Mouse (Mus musculus) liver, embryonic 15.5 days (tissue): ENCODE data around the gene Lgalsl. TPM values are rescaled to one million over a fixed set of nuclear protein-coding genes. Genes with fewer than 3 reads are reported as not detected.
A peak's percentile ranks its signal among the peaks of the same experiment; 100 is the strongest.

Experiments used
- ATAC-seq: fragments of 200-750 bp; cut with Nextera tagmentation; 2 replicates; pipeline ENCODE4 v1.8.0; 2017; ENCODE audit warnings: moderate number of reproducible peaks, mild to moderate bottlenecking, moderate library complexity; ENCODE audit not compliant: insufficient read depth
- H3K27ac ChIP-seq: fragments of 300-500 bp; sonication (generic); replicated peaks from 2 replicates; pipeline ENCODE4 v1.5.1; 2015; ENCODE audit warnings: mild to moderate bottlenecking, inconsistent platforms
- H3K27me3 ChIP-seq: fragments of 300-500 bp; sonication (generic); 2 replicates; pipeline ENCODE4 v1.6.1; 2015; ENCODE audit warnings: mild to moderate bottlenecking, inconsistent platforms
- H3K36me3 ChIP-seq: fragments of 300-500 bp; sonication (generic); replicated peaks from 2 replicates; pipeline ENCODE4 v1.6.1; 2015; ENCODE audit warnings: moderate library complexity, mild to moderate bottlenecking, inconsistent platforms
- H3K4me1 ChIP-seq: fragments of 300-500 bp; sonication (generic); replicated peaks from 2 replicates; pipeline ENCODE4 v1.6.1; 2015; ENCODE audit warnings: inconsistent platforms
- H3K4me2 ChIP-seq: fragments of 300-500 bp; sonication (generic); 2 replicates; pipeline ENCODE4 v1.6.1; 2015; ENCODE audit warnings: moderate library complexity, mild to moderate bottlenecking, inconsistent platforms
- H3K4me3 ChIP-seq: fragments of 300-500 bp; sonication (generic); replicated peaks from 2 replicates; pipeline ENCODE4 v1.5.1; 2015; ENCODE audit warnings: mild to moderate bottlenecking, inconsistent platforms
- H3K9ac ChIP-seq: fragments of 300-500 bp; sonication (generic); 2 replicates; pipeline ENCODE4 v1.6.1; 2015; ENCODE audit warnings: moderate library complexity, mild to moderate bottlenecking, inconsistent platforms
- H3K9me3 ChIP-seq: fragments of 300-500 bp; sonication (generic); replicated peaks from 2 replicates; pipeline ENCODE4 v1.6.1; 2016; ENCODE audit warnings: inconsistent platforms
- WGBS: fragments of 180-500 bp; shearing (Covaris S2); methylation state at CpG from one replicate; pipeline ENCODE4 v1.1.7; 2015; ENCODE audit warnings: mixed read lengths; ENCODE audit not compliant: insufficient replicate concordance; 5-methylcytosine and 5-hydroxymethylcytosine counted together
- polyA plus RNA-seq: library from polyadenylated mRNA; unstranded; fragments of >200 nt; fragmentation: Nextera tagmentation; extraction: Ambion mirVana; gene quantifications from 2 replicates; pipeline ENCODE4 v1.2.1, GENCODE M21; 2015

The Lgalsl gene
- polyA plus RNA-seq, 1 experiment from 2014 or later, result 9.0 TPM

- ATAC-seq, result no peak
- H3K36me3 ChIP-seq, result no peaks in the 10 kb centered on the region
- H3K4me3 ChIP-seq, result no peak overlapping the region
- no peaks in the 10 kb centered on the region for H3K9me3 ChIP-seq
- H3K4me1 ChIP-seq, result peaks cover 14% of the 10 kb centered on the region
- H3K4me2 ChIP-seq, result no peak overlapping the region
- WGBS, result 53% methylated on average over 4 of the region's 4 CpGs
- H3K27me3 ChIP-seq, result no peaks in the 10 kb centered on the region
- no peak overlapping the region for H3K9ac ChIP-seq
- H3K27ac ChIP-seq, result no peak overlapping the region
These were observed 50.5 kb downstream of the Lgalsl start for GRCm38 (mm10) chr11:20780312-20780711.

GRCm38 (mm10) chr11:20778861-20779563 is 51.8 kb downstream of the Lgalsl start:
- Histone ChIP-seq H3K27me3 (no peaks in the 10 kb centered on the region), H3K4me3 (no peak overlapping the region), H3K4me1 (peaks cover 14% of the 10 kb centered on the region), H3K9me3 (no peaks in the 10 kb centered on the region), H3K4me2 (no peak overlapping the region), H3K9ac (no peak overlapping the region), H3K36me3 (no peaks in the 10 kb centered on the region), H3K27ac (no peak overlapping the region)
- ATAC-seq, result no peak
- WGBS, result 36% methylated on average over 3 of the region's 3 CpGs

- Histone ChIP-seq H3K36me3 (no peaks in the 10 kb centered on the region), H3K27me3 (no peaks in the 10 kb centered on the region), H3K4me1 (peaks cover 14% of the 10 kb centered on the region), H3K4me2 (no peak overlapping the region), H3K4me3 (no peak overlapping the region), H3K9ac (no peak overlapping the region), H3K27ac (no peak overlapping the region), H3K9me3 (no peaks in the 10 kb centered on the region)
- ATAC-seq, result 0 out of 2 replicates have a peak, but pooled peaks have one; percentile 12
- WGBS, result 5% methylated on average over 1 of the region's 1 CpGs
These were observed 52.6 kb downstream of the Lgalsl start for GRCm38 (mm10) chr11:20778298-20778697.

- H3K4me3 ChIP-seq, result no peak overlapping the region
- H3K4me1 ChIP-seq, result peaks cover 14% of the 10 kb centered on the region
- no peaks in the 10 kb centered on the region for H3K27me3 ChIP-seq
- no peaks in the 10 kb centered on the region for H3K36me3 ChIP-seq
- H3K9me3 ChIP-seq, result no peaks in the 10 kb centered on the region
- no peak for ATAC-seq
- H3K27ac ChIP-seq, result no peak overlapping the region
- no peak overlapping the region for H3K4me2 ChIP-seq
- H3K9ac ChIP-seq, result no peak overlapping the region
These were observed 54.2 kb downstream of the Lgalsl start for GRCm38 (mm10) chr11:20776668-20777067.

Other genes with a start within 250 kb of the Lgalsl start
- gene Aftph, start 89.5 kb downstream of the Lgalsl start, polyA plus RNA-seq, result 10.6 and 12.4 TPM in 2 replicates